Mouse (Mus musculus): ENCODE data around the gene Gng2. TPM values are rescaled to one million over a fixed set of nuclear protein-coding genes. Genes with fewer than 3 reads are reported as not detected.

Gng2 gene
- total RNA-seq, 2 experiments from 2014 or later, result 3.5 to 7.3 TPM

DNA sequence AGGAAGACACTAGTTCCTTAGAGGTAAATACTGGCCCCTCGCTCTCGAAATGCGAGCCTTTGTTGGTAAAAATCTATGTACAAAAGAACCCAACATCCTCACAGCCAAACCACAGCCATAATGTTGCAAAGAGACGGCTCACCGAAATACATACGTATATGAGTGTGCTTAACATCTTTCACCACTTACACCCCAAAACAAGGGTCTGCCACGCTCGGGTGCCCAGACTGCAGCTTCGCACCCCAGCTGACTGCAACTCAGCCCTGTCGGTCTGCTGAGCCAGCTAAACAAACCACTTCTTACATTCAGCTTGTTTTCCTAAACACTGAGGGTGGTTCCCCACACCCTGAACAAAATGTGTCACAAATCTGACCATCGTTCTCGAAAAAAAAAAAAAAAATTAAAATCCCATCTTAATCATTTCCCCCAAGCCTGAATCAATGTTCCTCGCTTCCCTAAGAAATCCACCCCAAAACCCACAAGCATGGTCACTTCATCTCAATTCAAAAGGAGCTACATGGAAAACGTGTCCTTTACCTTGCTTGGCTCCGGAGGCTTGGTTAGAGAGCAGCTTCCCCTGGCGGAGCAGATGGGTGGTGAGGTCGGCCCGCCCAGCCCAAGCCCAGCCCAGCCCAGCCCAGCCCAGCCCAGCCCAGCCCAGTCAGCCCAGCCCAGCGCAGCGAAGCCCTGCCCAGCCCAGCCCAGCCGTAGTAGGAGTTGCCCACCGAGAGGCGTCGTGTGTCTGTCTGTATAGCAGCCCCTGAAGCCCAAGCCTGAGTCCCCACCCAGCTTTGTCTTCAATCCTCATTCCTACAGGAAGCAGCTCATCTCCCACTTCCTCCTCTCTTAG, 781 bp downstream of the Gng2 start:
- peak; percentile 56 for DNase-seq

DNA sequence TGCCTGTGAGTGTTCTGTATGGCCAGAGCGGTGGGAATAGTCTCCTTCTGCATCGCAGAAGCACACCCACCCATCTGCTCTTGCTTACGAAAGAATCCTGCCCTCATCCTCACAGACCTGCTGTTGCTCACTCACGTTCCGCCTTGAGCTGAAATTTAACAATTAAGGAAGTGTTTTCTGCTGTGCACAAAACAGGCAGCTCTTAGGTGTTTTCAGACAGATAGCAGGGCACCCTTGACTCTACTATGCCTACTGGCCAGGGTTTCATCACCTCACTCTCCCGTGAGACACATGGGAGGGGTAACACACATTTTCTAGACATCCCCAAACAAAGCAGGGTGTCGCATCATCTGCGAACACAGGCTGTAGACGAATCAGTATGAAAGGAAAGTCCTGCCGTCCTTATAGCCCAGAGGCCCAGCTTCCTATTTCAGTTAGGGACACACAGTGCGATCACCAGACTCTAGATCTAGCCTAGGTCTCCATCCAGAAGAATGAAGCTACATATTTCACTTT, 2.4 kb downstream of the Gng2 start:
- no peak for DNase-seq

DNA sequence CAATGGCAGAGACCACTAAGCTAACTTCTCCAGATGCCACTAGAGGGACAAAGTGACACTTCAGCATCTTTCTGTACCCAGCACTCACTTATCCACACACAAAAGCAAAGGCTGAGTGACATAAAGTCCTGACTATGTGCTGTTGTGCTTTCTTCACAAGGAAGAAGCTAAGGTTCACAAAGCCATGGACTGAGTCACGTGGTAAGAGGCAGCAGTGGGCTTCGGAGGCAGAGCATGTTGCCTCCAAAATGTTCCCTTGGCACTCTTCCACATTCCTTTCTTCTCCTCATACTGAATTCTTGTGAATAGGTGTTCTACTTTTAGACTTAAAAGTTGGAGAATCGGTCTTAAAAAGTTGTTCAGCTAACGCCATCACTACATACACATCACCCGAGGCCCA, 3.0 kb downstream of the Gng2 start:
- no peak for DNase-seq

DNA sequence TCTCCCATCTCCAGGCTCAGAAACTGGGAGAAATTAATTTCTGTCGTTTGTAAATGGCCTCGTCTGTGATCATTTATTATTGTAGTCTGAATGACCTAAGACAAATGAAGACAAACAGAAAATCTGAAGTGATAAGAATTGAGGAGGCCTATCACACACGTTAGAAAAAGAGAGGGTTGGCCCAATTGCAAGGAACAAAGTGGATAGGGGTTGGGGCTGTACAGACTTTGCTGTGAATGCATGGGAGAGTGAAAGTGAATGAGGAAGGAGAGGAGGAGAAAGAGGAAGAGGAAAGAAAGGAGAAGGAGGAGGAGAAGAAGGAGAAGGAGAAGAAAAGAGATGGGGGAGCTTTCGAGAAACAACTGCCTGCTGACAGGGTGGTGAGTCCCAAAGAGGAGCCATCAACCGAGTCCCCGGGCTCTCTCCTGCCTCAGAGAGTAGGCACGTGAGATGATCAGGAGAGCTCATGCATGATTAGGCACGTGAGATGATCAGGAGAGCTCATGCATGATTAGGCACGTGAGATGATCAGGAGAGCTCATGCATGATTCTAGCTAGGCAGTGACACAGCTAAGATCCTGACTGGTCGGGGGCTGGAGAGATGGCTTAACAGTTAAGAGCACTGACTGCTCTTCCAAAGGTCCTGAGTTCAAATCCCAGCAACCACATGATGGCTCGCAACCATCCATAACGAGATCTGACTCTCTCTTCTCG, 5.0 kb downstream of the Gng2 start:
- DNase-seq, result no peak

DNA sequence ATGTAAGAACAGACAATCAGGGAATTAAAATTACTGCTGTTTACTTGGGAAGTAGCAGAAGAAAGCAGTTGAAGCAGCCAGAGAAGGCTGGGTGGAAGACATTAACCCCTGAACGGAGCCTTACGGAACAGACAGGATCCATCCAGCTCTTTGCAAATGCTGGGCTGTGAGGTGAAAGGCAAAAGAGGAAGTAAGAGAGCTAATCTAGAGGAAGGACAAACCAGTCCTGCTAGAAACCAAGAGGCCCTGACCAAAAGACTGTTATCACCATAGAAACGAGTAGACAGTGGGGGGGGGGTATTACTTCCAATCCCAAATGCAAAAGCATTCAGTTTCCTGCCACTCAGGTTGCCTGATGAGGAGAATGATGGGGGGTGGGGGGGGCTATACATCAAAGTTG, 6.6 kb downstream of the Gng2 start:
- DNase-seq, result no peak

DNA sequence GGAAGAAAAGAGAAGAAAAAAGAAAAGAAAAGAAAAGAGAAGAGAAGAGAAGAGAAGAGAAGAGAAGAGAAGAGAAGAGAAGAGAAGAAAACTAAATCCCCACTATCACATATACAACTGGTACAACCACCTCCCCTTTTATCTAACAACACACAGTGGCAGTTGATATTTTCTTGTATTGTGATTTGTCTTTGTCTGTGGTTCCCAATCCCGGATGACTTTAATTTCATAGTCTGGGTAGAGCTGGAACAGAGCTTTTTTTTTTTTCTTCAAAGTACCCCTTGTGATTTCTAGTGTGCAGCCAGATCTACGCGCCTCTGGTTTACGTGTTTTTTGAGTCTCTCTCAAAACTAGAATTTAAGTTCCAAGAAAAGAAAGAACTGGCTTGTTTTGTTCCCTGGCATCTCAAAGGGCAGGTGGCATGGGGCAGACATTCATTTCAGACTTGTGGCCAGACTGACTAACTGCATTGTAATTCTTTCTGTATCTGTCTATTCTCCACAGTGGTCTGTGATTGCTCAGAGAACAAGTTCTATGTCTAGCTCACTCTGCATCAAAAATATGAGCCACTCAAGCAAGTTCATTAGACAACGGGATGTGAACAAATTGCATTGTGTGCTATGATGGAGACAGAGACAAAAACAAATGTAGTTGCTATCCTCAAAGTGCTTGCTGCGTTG, 7.2 kb downstream of the Gng2 start:
- DNase-seq, result no peak

DNA sequence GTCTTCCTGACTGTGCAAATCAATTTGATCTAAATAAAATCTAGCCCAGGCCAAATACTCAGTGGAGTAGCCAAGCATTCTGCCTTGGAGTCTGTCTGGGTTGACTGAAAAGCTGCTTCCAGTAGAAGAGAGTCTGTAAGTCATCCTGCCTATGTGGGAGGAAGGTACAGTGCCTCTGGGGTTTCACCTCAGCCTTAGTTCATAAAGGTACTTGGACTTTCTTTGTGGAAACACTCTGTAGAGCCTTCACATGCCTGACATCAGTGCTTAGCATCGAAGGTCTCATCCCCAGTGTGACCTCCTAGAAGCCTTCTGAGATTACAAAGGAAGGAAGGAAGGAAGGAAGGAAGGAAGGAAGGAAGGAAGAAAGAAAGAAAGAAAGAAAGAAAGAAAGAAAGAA, 7.9 kb downstream of the Gng2 start:
- no peak for DNase-seq

DNA sequence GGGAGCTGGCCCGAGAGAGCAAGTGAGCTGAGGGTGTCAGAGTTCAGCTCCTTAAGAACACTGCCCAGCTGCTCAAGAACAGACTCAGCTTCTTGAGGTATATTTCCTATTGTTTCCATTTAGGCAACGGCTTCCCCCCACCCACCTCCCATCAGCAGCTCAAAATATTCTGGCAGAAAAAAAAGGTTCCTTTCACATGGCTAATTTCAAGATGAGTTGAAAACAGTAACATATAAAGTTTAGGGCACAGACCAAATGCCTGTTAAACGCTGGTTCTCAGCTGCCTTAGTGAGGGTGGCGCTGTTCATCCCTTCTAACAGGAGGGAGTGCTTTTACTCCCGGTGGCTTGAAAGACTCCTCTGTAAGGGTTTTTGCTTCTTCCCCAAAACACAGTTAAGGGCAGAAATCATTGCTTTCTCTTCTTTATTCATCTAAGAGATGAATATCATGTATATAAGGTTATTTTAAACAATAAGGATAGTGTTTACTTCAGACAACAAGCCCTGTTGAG, 8.4 kb downstream of the Gng2 start:
- no peak for DNase-seq

DNA sequence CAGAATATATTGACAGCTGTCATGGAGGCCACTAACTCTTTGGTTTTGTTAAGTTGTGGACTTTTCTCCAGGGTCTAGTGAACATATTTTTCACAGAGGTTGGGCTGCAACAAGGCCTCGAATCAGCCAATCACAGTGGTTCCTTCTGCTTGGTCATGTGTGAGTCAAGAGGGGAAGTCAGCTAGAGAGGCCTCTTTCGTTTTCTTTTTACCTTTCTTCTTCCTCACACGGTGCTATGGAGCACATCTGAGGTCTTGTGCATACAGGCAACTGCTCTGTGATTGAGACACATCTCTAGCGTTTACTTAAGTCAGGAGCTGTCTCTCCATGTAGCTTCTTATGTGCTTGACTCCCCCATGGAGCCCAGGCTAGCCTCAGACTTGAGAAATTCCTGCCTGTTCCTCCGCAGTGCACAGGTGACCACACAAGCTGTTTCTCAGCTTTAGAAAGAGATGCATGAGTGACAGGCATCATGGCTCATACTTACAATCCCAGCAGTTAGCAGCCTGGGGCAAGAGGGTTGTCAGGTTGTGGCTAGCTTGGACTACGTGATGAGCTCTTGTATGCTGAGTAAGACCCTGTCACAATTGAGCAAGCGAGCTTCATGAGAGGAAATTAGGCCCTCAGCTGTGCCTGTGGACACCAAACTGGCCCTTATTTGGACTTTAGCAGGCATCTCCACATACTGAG, 9.0 kb downstream of the Gng2 start:
- no peak for DNase-seq

DNA sequence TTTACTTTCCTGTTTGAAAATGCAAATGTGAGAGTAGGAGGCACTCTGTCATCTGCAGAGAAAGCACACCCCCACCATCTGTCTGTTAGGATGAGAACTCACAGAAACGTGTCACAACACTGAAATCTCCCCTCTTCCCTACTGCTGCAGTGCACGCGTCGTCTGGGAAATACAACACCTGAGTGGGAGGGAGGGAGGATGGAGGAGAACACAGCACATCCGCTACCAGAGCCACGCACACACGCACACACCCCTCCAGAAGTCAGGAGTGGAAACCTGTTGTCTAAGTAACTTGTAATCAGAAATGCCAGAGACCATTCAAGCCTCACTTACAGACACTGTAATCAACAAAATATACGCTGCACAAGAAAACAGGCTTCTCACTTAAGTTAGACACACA, 9.9 kb downstream of the Gng2 start:
- DNase-seq, result no peak

DNA sequence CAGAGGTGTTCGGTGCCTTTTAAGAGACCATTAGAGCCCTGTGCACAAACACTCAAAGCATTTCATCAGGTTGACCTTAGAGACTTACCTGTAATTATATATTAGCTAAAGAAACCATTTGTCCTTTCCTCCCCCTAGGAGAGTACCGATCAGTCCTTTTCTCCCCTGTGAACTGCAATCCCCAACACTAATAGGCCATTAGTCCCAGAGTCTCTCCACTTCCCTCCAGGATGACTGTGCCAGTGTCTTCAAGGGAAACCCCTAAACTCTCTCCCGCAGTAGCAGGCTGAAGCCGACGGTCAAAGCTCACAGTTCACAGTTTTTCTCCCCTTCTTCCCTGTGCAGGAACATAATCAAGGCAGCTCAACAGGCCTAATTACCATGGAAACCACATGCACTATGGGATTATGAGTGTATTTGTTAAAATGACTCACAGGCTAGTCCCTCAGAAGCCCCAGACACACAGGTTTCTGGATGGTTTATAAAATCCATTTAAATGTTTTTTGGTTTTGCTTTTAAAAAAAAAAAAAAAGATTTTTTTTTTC, 13.4 kb downstream of the Gng2 start:
- DNase-seq, result no peak

DNA sequence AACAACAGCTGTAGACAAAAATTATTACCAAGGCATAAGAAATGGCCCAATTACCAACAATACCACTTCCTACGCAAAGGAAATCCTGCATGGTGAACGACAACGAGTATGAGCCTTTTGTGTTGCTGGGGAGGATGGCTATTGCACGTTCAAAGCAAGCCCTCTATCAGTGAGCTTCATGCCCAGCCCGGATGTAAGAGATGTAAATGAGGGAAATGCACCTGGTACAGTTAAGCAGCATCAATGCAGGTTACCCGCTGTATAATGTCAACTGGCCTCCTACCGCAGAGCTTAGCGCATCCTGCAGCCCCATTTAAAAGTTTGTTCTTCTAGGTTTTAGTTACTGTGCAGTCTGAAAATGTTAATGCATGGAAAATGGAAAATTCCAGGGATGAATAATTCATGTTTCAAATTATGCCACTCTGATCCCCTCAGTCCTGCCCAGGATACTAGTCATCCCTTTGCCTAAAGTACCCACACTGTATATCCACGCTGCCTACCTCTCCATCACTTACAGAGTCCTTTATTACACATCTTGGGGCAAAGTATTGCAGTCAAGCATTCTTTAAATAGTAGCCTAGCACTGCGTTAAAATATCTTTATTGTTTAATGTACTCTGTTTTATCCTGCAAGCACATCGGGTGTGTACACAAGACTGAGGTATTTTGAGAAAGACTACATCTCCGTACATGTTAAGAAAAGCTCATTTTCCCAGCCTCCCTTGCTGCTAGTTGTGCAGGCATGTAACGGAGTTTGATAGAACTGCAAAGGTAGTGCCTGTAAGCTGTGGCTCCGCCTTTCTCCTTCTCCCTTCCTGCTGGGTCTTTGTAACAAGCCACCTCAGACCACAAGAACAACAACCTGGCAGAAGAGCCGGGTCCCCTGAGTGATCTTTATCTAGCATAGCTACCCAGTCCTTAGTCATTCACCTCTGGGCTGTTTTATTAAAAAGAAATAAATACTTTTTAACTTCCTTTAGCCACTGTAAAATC, 15.2 kb downstream of the Gng2 start:
- no peak for DNase-seq

DNA sequence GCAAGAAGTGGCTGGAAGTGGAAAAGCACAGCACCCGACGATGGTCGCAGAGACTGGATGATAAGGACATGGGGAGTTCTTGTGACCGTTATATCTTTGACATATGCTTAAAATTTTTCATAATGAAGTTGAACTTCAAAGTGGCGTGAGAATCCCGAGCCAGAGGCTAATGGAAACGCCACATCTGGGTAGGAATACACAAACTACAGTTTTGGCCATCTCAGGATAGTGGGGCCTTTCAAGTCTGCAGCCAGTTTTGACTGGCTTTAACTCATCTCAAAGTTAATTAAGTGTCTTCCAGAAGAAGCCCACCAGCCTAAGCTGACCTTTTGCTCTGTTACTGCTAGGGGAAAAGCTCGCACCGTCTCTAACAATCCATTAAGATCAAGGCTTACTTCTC, 17.6 kb downstream of the Gng2 start:
- DNase-seq, result no peak

DNA sequence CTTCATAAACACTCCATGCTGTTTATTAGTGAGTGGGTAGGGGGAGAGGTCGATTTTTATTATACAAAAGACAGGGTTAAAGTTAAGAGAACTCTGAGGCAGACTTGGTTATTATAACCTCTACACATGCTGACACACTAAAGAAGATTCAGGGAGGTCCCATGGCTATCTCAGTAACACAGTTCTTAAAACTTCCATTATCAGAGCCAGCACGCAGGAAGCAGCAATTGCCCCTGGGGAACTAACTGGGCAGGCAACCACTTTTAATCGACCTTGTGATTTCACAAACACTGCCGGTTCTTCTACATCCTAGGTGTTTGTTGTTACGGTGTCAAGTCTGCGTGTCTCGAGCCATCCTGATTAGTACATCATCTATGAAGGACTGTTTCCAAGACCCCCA, 22.4 kb downstream of the Gng2 start:
- DNase-seq, result no peak

DNA sequence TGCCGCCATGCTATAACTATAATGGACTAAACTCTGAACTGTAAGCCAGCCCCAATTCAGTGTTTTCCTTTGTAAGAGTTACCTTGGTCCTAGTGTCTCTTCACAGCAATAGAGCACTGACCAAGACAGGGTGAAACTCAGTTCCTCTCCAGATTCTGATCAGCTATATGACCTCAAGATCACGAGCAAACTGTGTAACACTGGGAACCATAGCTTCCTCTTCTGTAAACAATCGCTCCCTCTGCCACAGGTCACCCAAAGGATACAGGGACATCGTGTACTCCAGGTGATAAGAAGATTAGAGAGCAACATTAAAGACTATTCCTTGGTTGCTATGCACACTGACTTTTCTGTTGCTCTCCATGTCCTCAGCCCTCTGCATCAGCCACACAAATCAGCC, 26.6 kb downstream of the Gng2 start:
- no peak for DNase-seq

DNA sequence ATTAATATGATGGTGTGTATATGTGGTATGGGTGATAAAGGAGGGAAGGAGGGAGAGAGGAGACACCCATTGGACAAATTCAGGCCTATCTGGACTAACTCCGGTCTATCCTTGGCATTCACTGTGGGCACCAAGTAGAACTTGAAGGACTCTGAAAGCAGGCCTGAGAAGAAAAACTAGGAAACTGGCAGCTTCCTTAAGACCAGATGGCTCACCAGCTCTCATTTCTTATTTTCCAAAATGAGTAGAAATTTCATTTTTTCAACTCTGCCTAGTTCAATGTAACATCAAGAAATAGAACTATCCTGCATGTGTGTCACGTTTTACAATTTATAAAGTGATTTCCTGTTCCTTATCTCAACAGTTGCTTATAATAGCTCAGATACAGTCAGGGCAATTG, 28.0 kb downstream of the Gng2 start:
- no peak for DNase-seq

DNA sequence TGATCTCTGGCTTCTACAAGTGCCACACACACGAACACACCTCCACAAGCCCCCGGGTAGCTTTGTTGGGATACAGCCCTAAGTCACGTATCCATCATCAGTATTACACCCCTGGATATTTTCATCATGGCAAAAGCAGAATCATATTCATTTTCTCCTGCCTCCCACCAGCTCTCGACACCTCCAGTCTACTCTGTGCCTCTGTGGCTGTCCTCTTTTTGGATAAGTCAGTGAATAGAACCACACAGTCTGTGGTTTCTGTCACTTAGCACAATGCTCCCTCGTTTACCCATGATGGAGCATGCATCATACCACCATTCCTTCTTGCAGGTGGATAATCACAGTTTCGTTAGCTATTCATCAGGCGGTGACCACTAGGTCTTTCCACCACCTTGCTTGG, 31.2 kb downstream of the Gng2 start:
- DNase-seq, result no peak

DNA sequence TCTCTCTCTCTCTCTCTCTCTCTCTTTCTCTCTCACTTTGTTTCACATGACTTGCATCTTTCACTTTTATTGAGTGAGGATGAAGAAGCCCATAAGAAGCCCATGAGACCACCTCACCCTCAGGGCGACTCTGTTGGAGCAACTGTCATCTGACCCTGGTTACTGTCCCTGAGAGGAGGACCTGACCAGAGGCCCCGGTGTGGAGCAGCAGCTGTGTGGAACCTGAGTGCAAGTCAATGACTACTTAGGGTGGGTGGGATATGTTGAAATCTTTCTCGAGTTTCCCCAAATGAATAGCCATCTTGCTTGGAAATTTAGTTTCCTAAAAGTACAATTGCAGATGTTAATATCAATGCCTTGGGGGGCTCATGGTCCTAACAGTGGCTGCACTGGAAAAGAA, 34.7 kb downstream of the Gng2 start:
- no peak for DNase-seq

DNA sequence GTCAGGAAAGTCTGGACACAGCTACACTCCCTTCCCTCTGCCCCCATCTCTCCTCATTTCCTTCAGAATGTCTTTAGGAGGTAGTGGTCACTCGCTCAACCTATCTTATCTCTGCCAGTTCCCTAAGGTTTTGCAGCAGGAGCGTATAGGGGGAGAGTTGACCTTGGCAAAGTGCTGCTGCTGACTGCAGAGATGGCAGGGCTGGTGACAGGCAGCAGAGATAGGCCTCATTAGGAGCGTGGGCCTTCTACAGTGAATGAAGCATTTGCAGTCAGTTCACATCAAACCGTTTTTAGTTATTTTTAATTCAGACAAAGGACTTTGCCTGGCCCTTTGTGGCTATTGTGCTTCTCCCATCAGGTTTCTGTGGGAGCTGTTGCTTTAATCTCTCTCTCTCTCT, 35.1 kb downstream of the Gng2 start:
- no peak for DNase-seq

DNA sequence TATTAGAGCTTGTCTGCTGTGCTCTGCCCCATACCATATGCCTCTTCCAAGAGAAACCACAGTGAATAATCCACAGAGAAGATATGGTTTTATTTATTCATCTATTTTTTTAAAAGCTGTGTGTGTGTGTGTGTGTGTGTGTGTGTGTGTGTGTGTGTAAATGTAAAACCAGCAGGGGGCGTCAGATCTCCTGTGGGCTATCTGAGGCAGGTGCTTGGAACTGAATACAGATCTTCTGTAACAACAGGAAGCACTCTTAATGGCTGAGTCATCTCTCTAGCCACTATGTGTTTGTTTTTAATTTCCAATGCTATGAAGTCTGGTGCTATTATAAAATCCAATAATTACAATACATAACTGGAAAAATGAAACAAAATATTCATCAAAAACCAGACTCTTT, 37.4 kb downstream of the Gng2 start:
- DNase-seq, result no peak

DNA sequence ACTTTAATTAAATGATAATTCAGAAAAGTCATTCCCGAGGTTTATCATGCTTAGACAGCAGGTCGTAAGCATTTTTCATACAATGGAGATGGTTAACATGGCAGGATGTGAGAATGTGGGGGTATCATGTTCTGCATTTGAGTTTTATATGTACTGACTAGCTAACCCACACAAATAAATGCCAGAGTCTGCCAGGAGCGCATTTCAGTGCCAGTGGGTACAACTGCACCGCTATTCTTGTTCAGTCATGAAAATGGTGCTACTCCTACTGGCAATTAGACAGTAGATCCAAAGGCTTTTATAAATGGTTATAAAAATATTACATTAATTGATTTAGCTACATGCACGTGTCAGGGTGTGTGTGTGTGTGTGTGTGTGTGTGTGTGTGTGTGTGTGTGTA, 38.9 kb downstream of the Gng2 start:
- no peak for DNase-seq
